Mouse (Mus musculus): ENCODE results near the gene Ptges3l.
"Not testable (repeated sequence)": the region's sequence is repeated elsewhere in the genome, so short reads cannot be mapped to it uniquely, and the experiment has no call there.

The Ptges3l gene

GRCm38 (mm10) chr11:101455627-101456026, 30.5 kb upstream of the Ptges3l start:
- no peak for DNase-seq

GRCm38 (mm10) chr11:101454702-101455101, 29.6 kb upstream of the Ptges3l start:
- no peak for DNase-seq

DNA sequence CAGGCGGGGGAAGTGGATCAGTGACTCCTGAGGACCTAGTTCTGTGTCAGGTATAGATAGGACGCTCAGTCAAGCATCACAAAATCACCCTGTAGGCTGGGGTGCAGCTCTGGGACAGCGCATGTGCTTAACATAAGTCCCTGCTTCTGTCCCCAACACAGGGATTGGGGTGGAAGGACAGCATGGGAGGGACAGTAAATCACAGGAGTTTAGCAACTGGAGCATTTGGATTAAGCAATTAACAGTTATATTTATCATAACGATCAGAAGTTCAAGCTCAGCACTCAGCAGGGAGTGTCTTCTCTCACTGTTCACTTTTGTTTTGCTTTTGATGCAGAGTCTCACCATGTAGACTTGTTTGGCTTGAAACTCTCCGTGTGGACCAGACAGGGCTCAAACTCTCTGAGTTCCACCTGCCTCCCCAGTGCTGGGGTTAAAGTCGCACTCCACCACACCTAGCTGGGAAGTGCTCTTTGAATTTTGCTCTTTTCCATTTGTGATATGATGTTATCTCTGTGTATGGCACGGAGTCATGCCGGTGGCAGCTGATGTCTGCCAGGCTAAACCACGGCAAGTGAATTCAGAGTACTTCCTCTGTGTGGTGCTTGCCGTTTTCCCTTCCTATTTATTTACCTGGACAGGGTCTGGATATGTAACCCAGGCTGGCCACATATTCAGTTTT, 27.1 kb upstream of the Ptges3l start:
- no peak for DNase-seq

- no peak for DNase-seq
These were observed 26.4 kb upstream of the Ptges3l start for GRCm38 (mm10) chr11:101451536-101451935.

GRCm38 (mm10) chr11:101450394-101450793, 25.3 kb upstream of the Ptges3l start:
- peak; percentile 37 for DNase-seq

GRCm38 (mm10) chr11:101449596-101449995, 24.5 kb upstream of the Ptges3l start:
- DNase-seq = not testable (repeated sequence)

- no peak for DNase-seq
These were observed 23.8 kb upstream of the Ptges3l start for GRCm38 (mm10) chr11:101448899-101449298.

DNA sequence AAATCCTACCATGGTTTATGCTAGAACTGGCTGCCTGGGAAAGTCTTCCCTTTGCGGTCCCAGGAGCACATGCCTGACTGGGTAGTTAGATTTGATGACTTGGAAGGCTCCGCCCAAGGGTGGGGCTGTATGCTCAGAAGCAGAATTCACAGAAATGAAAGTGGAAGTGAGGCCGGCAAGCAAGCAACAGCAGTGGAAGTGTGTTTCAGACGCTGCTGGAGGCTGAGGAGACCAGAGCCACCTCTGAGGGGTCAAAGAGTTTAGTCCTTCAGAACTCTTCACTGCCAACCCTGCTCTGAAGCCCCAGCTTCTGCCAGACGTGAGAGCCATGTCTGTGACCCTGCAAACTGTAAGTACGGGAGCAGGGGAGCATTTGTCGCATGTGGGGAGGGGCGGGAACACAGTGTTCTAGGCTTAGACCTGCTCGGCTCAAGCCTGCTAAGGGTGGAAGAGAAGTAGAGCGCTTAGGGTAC, 23.2 kb upstream of the Ptges3l start, which contains the start of gene Ifi35:
Gene Ifi35, plus strand, starts transcription at position 134 of the 473 bp plus-strand sequence.
- peak; percentile 75 for DNase-seq

DNA sequence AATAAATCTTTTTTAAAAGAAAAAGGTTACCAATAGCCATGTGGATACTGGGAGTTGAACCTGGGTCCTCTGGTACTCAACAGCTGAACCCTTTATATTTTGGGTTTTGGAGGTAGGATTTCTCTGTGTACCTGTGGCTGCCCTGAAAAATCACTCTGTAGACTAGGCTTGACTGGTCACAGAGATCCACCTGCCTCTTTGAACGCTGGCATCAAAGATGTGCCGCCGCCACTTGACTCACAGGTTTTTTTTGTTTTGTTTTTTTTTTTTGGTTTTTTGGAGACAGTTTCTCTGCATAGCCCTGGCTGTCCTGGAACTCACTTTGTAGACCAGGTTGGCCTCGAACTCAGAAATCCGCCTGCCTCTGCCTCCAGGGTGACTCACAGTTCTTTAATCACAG, 22.7 kb upstream of the Ptges3l start:
- DNase-seq = peak; percentile 23

GRCm38 (mm10) chr11:101446860-101447259, 21.7 kb upstream of the Ptges3l start:
- DNase-seq = not testable (repeated sequence)

DNA sequence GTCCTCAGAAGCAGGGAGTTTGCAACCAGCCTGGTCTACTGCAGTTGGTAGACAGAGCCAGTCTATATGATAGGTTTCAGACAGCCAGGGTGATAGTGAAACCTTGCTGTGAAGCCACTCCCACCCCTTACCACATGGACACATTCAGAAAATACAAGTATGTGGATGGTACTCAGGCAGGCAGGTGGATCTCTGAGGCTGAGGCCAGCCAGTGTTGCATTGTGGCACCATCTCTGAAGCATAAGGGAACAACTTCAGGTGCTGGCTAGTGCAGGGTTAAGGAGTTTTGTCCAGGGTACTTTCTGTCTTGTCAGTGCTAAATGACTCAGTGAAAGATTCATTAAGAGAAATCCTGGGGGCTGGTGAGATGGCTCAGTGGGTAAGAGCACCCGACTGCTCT, 21.2 kb upstream of the Ptges3l start:
- DNase-seq = no peak

DNA sequence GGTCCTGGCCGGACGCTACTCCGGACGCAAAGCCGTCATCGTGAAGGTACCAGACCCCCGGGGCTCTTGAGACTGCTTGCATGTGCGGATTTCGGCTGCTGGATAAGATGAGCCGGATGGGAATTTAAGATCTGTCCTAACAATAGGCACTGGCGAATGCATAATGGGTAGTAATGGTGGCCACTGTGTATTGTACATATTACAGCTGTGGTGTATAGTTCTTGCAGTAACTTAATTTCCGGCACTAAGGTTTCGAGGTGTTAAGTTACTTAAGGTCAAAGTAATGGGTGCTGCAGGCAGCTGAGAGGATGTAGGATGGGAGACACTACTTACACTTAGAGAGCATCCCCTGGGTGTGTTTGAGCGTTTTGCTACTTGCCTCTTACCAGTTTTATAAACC, 17.6 kb upstream of the Ptges3l start:
- no peak for DNase-seq

DNA sequence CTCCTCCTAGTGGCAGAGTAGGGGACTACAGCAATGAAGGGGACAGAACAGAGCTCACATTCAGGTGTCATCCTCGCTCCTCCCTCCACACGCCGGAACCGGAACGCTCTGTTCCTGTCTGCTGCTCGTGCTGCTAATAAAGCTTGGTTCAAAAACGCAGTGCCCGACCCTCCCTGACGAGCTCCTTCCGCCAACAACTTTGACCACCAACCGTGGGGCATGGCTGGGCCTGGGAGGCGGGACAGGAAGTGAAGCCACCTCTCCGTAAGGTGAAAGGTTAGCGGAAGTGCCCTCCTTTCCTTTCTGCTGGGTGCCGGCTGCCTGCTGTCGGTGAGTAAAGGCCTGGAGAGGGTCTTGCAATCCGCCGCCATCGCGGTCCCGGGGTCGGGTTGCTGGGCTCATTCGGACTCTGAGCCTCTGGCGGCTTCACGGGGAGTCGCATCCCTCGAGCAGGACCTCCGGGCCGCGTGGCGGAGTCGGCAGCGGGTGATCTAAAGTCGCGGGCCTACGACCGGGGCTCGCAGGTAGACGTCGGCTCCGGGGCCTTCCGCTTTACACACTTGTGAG, 17.1 kb upstream of the Ptges3l start, which contains the start of gene Rpl27:
Gene Rpl27, plus strand, starts transcription at position 172 of the 567 bp plus-strand sequence.
- peak; percentile 97 for DNase-seq

- not testable (repeated sequence) for DNase-seq
These were observed 16.5 kb upstream of the Ptges3l start for GRCm38 (mm10) chr11:101441450-101442126.

GRCm38 (mm10) chr11:101438006-101438405, 12.9 kb upstream of the Ptges3l start:
- DNase-seq = not testable (repeated sequence)

DNA sequence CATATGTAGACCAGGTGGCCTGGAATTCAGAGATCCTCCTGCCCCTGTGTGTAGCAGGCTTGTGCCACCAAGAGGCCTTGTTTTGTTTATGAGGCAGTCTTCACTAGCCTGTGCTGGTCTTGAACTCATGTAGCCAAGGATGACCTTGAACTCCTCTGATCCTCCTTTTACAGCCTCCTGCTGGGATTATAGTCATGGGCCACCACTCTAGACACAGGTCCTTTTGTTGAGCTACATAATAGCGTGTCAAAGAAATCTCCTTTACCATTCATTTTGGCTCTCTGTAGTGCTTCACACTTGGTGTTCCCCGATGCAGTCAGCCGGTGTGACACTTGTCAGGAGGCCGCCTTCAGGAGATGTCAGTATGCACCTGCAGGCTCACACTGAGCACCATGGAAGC, 11.8 kb upstream of the Ptges3l start:
- DNase-seq = no peak

GRCm38 (mm10) chr11:101435831-101436230, 10.7 kb upstream of the Ptges3l start:
- DNase-seq = no peak

DNA sequence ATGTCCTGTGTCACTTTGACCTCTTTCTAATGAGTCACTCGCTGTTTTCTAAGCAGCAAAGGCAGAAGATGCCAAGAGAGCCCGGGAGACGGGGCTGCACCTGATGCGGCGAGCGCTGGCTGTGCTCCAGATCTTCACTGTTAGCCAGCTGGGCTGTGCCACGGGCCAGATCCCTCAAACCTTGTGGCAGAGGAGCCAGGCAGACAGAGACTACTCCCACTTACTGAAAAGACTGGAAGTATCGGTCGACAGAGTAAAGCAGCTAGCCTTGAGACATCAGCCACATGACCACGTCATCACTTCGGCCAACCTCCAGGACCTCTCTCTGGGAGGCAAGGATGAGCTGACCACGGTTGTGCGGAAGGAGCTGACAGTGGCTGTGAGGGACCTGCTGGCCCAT, 8.3 kb upstream of the Ptges3l start:
- DNase-seq = no peak

GRCm38 (mm10) chr11:101431327-101431726, 6.2 kb upstream of the Ptges3l start:
- no peak for DNase-seq

GRCm38 (mm10) chr11:101426165-101426564, 1.0 kb upstream of the Ptges3l start:
- no peak for DNase-seq

GRCm38 (mm10) chr11:101424105-101424851, 855 bp downstream of the Ptges3l start, which contains the start of gene Gm27029:
Gene Gm27029, minus strand, starts transcription at chr11:101424796.
- DNase-seq = peak; percentile 21

GRCm38 (mm10) chr11:101420148-101420547, 5.0 kb downstream of the Ptges3l start:
- DNase-seq = no peak

DNA sequence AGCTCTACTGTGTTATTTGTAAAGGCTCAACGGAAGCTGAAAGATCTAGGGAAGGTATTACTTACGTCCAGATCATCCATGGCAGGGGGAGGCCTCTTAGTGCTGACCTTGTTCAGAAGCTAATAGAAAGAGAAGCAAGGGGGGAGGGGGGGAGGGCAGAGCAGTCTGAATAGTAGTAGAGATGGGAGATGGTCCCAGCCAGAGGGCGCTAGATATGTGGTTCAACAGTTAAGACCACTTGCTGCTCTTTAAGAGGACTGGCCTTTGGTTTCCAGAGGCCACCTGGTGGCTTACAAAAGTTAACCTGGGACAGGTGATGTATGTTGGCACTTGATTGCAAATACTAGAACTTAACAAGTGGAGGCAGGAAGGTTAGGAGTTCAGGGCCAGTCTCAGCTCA, 5.5 kb downstream of the Ptges3l start:
- no peak for DNase-seq

Data from thymus, postnatal 14 days (tissue).